Mouse (Mus musculus): ENCODE data around the gene Prima1. TPM values are rescaled to one million over a fixed set of nuclear protein-coding genes. Genes with fewer than 3 reads are reported as not detected.

The Prima1 gene
- polyA plus RNA-seq, 2 experiments: 0.48 to 1.6 TPM

GRCm38 (mm10) chr12:103202592-103203544 lies 39.1 kb downstream of the Prima1 start:
- TF ChIP-seq POLR2A (IDR thresholded peaks at IDR 0.05; ENCODE audit: borderline replicate concordance, extremely low read depth, insufficient read depth, insufficient read length): no peak
- Histone ChIP-seq H3K36me3 (ENCODE audit: control insufficient read depth, insufficient read depth, low read length) (no peaks in the 10 kb centered on the region), H3K4me3 (replicated peaks; ENCODE audit: low read length) (no peak overlapping the region), H3K9ac (ENCODE audit: low read depth, low read length, severe bottlenecking) (no peak overlapping the region), H3K4me2 (replicated peaks; ENCODE audit: low read depth, low read length, severe bottlenecking) (no peak overlapping the region), H3K27me3 (ENCODE audit: control insufficient read depth, insufficient read depth, low read length) (no peaks in the 10 kb centered on the region), H3K4me1 (ENCODE audit: control insufficient read depth, insufficient read depth, low read length) (peaks cover 8% of the 10 kb centered on the region; the same call in 1 of the 2 replicates), H3K27ac (replicated peaks; ENCODE audit: low read depth, low read length) (no peak overlapping the region), H3K9me3 (ENCODE audit: control insufficient read depth, low read length) (no peaks in the 10 kb centered on the region)
- WGBS: 25% methylated on average over 11 of the region's 11 CpGs
- ATAC-seq (ENCODE audit: low FRiP score, low read depth): peak; percentile 50; the same call in 1 of the 2 replicates
- no peak for DNase-seq (ENCODE audit: low spot score)

DNA sequence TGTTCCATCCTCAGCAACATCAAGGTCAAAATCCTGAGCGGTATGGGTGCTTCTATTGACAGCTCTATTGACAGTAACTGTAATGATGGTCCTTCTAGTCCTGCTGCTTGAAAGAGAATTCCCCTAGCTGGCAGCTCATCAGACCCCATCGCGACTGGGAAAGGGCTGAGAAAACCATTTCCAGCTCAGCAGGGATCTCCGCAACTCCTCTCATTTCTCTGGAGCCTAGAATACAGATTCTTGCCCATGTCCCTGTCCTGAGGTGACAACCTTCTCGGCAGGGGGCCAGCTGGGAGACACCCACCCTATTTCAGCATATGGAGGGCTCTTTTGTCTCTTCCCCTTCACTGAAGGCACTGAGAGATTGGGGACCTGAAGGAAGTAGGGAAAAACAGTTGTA lies 49.0 kb downstream of the Prima1 start:
- H3K9me3 ChIP-seq (ENCODE audit: control insufficient read depth, low read length): no peaks in the 10 kb centered on the region
- H3K4me2 ChIP-seq (replicated peaks; ENCODE audit: low read depth, low read length, severe bottlenecking): no peak overlapping the region
- H3K36me3 ChIP-seq (ENCODE audit: control insufficient read depth, insufficient read depth, low read length): no peaks in the 10 kb centered on the region
- no peak overlapping the region for H3K4me3 ChIP-seq (replicated peaks; ENCODE audit: low read length)
- H3K9ac ChIP-seq (ENCODE audit: low read depth, low read length, severe bottlenecking): no peak overlapping the region
- TF ChIP-seq POLR2A (IDR thresholded peaks at IDR 0.05; ENCODE audit: borderline replicate concordance, extremely low read depth, insufficient read depth, insufficient read length): no peak
- WGBS: 56% methylated on average over 5 of the region's 5 CpGs
- H3K27ac ChIP-seq (replicated peaks; ENCODE audit: low read depth, low read length): no peak overlapping the region
- H3K4me1 ChIP-seq (ENCODE audit: control insufficient read depth, insufficient read depth, low read length): no peaks in the 10 kb centered on the region
- H3K27me3 ChIP-seq (ENCODE audit: control insufficient read depth, insufficient read depth, low read length): no peaks in the 10 kb centered on the region
- DNase-seq (ENCODE audit: low spot score) (no peak), ATAC-seq (ENCODE audit: low FRiP score, low read depth) (no peak)

GRCm38 (mm10) chr12:103189771-103190170 lies 52.2 kb downstream of the Prima1 start:
- Histone ChIP-seq H3K9ac (ENCODE audit: low read depth, low read length, severe bottlenecking) (no peak overlapping the region), H3K27me3 (ENCODE audit: control insufficient read depth, insufficient read depth, low read length) (no peaks in the 10 kb centered on the region), H3K9me3 (ENCODE audit: control insufficient read depth, low read length) (no peaks in the 10 kb centered on the region), H3K27ac (replicated peaks; ENCODE audit: low read depth, low read length) (no peak overlapping the region), H3K4me1 (ENCODE audit: control insufficient read depth, insufficient read depth, low read length) (no peaks in the 10 kb centered on the region), H3K4me2 (replicated peaks; ENCODE audit: low read depth, low read length, severe bottlenecking) (no peak overlapping the region), H3K36me3 (ENCODE audit: control insufficient read depth, insufficient read depth, low read length) (no peaks in the 10 kb centered on the region), H3K4me3 (replicated peaks; ENCODE audit: low read length) (no peak overlapping the region)
- ATAC-seq (ENCODE audit: low FRiP score, low read depth): no peak
- 82% methylated on average over 12 of the region's 12 CpGs for WGBS
- no peak for TF ChIP-seq POLR2A (IDR thresholded peaks at IDR 0.05; ENCODE audit: borderline replicate concordance, extremely low read depth, insufficient read depth, insufficient read length)
- no peak for DNase-seq (ENCODE audit: low spot score)

- no peaks in the 10 kb centered on the region for H3K9me3 ChIP-seq (ENCODE audit: control insufficient read depth, low read length)
- H3K4me1 ChIP-seq (ENCODE audit: control insufficient read depth, insufficient read depth, low read length): no peaks in the 10 kb centered on the region
- 51% methylated on average over 8 of the region's 8 CpGs for WGBS
- H3K4me3 ChIP-seq (replicated peaks; ENCODE audit: low read length): no peak overlapping the region
- no peaks in the 10 kb centered on the region for H3K36me3 ChIP-seq (ENCODE audit: control insufficient read depth, insufficient read depth, low read length)
- H3K27ac ChIP-seq (replicated peaks; ENCODE audit: low read depth, low read length): no peak overlapping the region
- no peaks in the 10 kb centered on the region for H3K27me3 ChIP-seq (ENCODE audit: control insufficient read depth, insufficient read depth, low read length)
- H3K4me2 ChIP-seq (replicated peaks; ENCODE audit: low read depth, low read length, severe bottlenecking): no peak overlapping the region
- no peak for DNase-seq (ENCODE audit: low spot score)
- no peak for TF ChIP-seq POLR2A (IDR thresholded peaks at IDR 0.05; ENCODE audit: borderline replicate concordance, extremely low read depth, insufficient read depth, insufficient read length)
- H3K9ac ChIP-seq (ENCODE audit: low read depth, low read length, severe bottlenecking): no peak overlapping the region
- ATAC-seq (ENCODE audit: low FRiP score, low read depth): no peak
These were observed 53.7 kb downstream of the Prima1 start for GRCm38 (mm10) chr12:103188223-103188622.

- H3K36me3 ChIP-seq (ENCODE audit: control insufficient read depth, insufficient read depth, low read length): no peaks in the 10 kb centered on the region
- no peak for ATAC-seq (ENCODE audit: low FRiP score, low read depth)
- no peaks in the 10 kb centered on the region for H3K27me3 ChIP-seq (ENCODE audit: control insufficient read depth, insufficient read depth, low read length)
- H3K9ac ChIP-seq (ENCODE audit: low read depth, low read length, severe bottlenecking): no peak overlapping the region
- no peak for DNase-seq (ENCODE audit: low spot score)
- no peak for TF ChIP-seq POLR2A (IDR thresholded peaks at IDR 0.05; ENCODE audit: borderline replicate concordance, extremely low read depth, insufficient read depth, insufficient read length)
- H3K9me3 ChIP-seq (ENCODE audit: control insufficient read depth, low read length): no peaks in the 10 kb centered on the region
- H3K4me2 ChIP-seq (replicated peaks; ENCODE audit: low read depth, low read length, severe bottlenecking): no peak overlapping the region
- no peaks in the 10 kb centered on the region for H3K4me1 ChIP-seq (ENCODE audit: control insufficient read depth, insufficient read depth, low read length)
- 80% methylated on average over 7 of the region's 7 CpGs for WGBS
- H3K4me3 ChIP-seq (replicated peaks; ENCODE audit: low read length): no peak overlapping the region
- H3K27ac ChIP-seq (replicated peaks; ENCODE audit: low read depth, low read length): no peak overlapping the region
These were observed 54.9 kb downstream of the Prima1 start for GRCm38 (mm10) chr12:103187020-103187419.
